Mouse (Mus musculus) midbrain, embryonic 16.5 days (tissue): ENCODE results near the gene Vps52. TPM values are rescaled to one million over a fixed set of nuclear protein-coding genes. Genes with fewer than 3 reads are reported as not detected.

Experiments
- ATAC-seq: fragments of 200-750 bp; cut with Nextera tagmentation; 2 replicates; pipeline ENCODE4 v1.8.0; 2017; ENCODE audit warnings: moderate TSS enrichment
- H3K27ac ChIP-seq: fragments of 300-500 bp; sonication (generic); 2 replicates; pipeline ENCODE4 v1.5.1; 2014; ENCODE audit warnings: mild to moderate bottlenecking, low read length, mixed read lengths
- H3K27me3 ChIP-seq: fragments of 300-500 bp; sonication (generic); 2 replicates; pipeline ENCODE4 v1.6.1; 2014; ENCODE audit warnings: low read depth, low read length, mixed read lengths; ENCODE audit not compliant: control insufficient read depth, insufficient read depth
- H3K36me3 ChIP-seq: fragments of 300-500 bp; sonication (generic); 2 replicates; pipeline ENCODE4 v1.6.1; 2014; ENCODE audit warnings: mild to moderate bottlenecking, low read length, moderate library complexity, mixed read lengths; ENCODE audit not compliant: control insufficient read depth, insufficient read depth
- H3K4me1 ChIP-seq: fragments of 300-500 bp; sonication (generic); 2 replicates; pipeline ENCODE4 v1.6.1; 2014; ENCODE audit warnings: mild to moderate bottlenecking, low read length, mixed read lengths; ENCODE audit not compliant: control insufficient read depth, insufficient read depth
- H3K4me2 ChIP-seq: fragments of 300-500 bp; sonication (generic); 2 replicates; pipeline ENCODE4 v1.6.1; 2014; ENCODE audit warnings: mild to moderate bottlenecking, low read length, mixed read lengths
- H3K4me3 ChIP-seq: fragments of 300-500 bp; sonication (generic); 2 replicates; pipeline ENCODE4 v1.5.1; 2014; ENCODE audit warnings: low read depth, mild to moderate bottlenecking, low read length, moderate library complexity, mixed read lengths
- H3K9ac ChIP-seq: fragments of 300-500 bp; sonication (generic); 2 replicates; pipeline ENCODE4 v1.6.1; 2014; ENCODE audit warnings: low read depth, low read length, mixed read lengths
- H3K9me3 ChIP-seq: fragments of 300-500 bp; sonication (generic); replicated peaks from 2 replicates; pipeline ENCODE4 v1.6.1; 2014; ENCODE audit warnings: mild to moderate bottlenecking, low read length, mixed read lengths; ENCODE audit not compliant: control insufficient read depth, poor library complexity, severe bottlenecking
- WGBS: fragments of 180-500 bp; shearing (Covaris S2); extraction: QIAGEN DNeasy Blood & Tissue Kit; methylation state at CpG from one replicate; pipeline ENCODE4 v1.1.7; 2014; 5-methylcytosine and 5-hydroxymethylcytosine counted together
- polyA plus RNA-seq: library from polyadenylated mRNA; unstranded; fragments of >200 nt; fragmentation: Nextera tagmentation; extraction: Ambion mirVana; gene quantifications from 2 replicates; pipeline ENCODE4 v1.2.1, GENCODE M21; 2015

The Vps52 gene
- 78.3 and 80.5 TPM in 2 replicates for polyA plus RNA-seq

DNA sequence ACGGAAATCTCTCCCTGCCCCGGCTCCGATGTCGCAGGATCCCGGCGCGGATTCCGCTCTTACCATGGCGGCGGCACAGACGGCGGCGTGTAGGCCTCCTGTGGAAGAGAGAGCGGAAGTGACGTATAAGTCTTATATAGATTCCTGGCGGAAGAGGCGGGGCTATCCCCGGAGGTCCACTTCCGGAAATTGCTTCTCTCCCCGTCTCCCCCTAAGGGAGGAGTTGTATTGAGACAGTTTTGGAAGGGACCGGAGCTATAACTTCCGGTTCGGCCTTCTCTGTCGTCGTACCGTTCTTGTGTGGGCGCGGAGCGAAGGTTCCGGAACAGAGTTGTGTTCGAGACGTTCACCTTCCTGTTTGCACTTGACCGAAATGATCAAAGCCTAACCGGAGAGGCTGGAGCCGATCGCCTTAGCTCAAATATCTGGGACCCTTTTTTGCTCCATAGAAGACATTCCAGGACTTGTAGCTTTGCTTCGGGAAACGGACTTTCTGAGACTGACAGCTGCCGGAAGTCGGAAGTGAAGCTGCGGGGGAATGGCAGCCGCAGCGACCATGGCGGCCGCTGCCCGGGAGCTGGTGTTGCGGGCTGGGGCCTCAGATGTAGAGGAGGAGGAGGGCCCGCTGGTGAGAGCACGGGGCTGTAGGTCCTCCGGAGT, at the start of gene Vps52, which contains the start of gene Rps18:
TSS of gene Vps52 (plus strand) at position 258 of the 660 bp plus-strand sequence.
TSS of gene Rps18 (minus strand) at position 447 of the 660 bp plus-strand sequence.
- peak within 1 kb of the TSS; percentile 94 for H3K27ac ChIP-seq
- ATAC-seq, result peak; percentile 84
- peak within 1 kb of the TSS; percentile 97 for H3K4me2 ChIP-seq
- H3K9me3 ChIP-seq, result no peaks in the 10 kb centered on the region
- no peaks in the 10 kb centered on the region for H3K27me3 ChIP-seq
- H3K36me3 ChIP-seq, result peaks cover 20% of the 10 kb centered on the region; the same call in 1 of the 2 replicates
- H3K4me1 ChIP-seq, result peaks cover 43% of the 10 kb centered on the region
- H3K9ac ChIP-seq, result peak within 1 kb of the TSS; percentile 94
- WGBS, result under 1% methylated on average over 50 of the region's 50 CpGs
- H3K4me3 ChIP-seq, result peak within 1 kb of the TSS; percentile 88

DNA sequence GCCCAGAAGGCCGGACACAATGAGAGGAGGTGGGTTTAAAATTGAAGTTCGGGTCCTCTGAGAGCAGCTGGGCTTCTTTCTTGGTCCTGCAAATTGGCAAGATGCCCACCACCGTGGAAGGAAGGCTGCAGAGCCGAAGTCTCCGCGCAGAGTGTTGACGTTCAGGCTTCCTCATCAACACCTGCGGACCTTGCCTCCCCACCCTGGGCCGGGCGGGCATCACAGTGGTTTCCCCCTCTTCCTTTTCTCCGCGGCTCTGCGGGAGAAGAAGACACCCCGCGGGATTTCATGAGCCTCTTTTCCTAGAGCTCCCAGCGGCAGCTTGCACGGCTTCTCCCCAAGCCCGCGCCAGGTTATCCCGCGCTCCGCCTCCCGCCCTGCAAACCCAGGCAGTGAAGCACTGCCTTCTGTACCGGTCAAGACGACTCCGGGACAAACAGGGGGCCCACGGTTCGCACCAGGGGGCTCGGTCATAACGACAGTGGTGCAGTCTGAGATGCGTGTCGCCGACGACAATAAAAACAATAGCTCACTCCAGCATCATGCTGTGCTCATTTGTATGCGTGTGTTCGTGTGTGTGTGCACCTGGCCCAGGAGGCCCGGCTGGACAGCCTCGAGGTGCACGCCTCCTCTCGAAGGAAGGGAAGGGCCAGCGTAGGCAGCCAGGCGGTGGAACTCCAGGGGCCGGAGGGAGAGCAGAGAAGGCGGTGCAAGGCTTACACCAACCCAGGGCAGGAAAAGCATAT, 47.1 kb upstream of the Vps52 start:
- no peaks in the 10 kb centered on the region for H3K27me3 ChIP-seq
- peaks cover 13% of the 10 kb centered on the region for H3K4me1 ChIP-seq
- peak overlapping the region; percentile 83 for H3K4me3 ChIP-seq
- peak overlapping the region; percentile 83 for H3K27ac ChIP-seq
- WGBS, result under 1% methylated on average over 44 of the region's 44 CpGs
- no peaks in the 10 kb centered on the region for H3K9me3 ChIP-seq
- H3K9ac ChIP-seq, result peak overlapping the region; percentile 78
- peak overlapping the region; percentile 89 for H3K4me2 ChIP-seq
- H3K36me3 ChIP-seq, result peaks cover 15% of the 10 kb centered on the region
- peak; percentile 12 for ATAC-seq

DNA sequence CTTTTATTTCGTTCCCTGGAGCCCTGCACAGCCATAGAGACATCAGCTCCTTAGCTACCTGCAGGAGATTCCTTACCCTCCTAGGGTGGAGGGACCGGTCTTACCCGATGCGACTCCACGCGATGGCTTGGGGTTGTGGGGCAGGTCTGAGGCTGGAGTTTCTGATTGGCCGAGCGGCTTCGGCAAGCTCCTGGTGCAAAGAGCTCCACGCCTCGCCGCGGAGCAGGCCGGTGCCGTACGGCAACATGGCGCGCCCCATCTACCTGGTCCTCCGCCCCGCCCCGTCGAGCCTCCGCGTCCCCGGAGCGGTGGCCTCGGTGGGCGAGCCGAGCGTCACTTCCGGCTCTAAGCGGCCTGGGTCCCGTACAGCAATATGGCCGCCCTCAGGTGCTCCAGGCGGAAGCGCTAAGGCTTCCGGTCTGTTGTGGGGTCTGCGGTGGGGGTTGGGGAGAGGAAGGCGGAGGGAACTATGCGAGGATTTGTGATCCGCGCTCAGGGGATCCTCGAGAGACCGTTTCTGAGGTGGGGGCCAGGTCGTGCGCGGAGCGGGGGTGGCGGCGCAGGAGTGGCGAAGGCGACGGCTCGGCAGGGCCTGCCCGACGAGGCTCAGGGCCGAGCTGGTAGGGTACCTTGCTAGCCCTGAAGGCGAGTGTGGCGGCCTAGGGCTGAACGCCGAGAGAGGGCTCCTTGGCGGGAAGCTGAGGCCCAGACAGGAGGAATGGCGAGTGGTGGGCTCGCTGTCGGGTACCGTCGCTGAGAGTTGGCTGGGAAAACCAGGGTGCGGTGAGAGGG, 46.3 kb upstream of the Vps52 start, which contains the start of gene Daxx:
TSS of gene Daxx (plus strand) at position 338 of the 792 bp plus-strand sequence.
- Histone ChIP-seq H3K27me3 (no peaks in the 10 kb centered on the region), H3K9ac (peak within 1 kb of the TSS; percentile 94), H3K9me3 (no peaks in the 10 kb centered on the region), H3K4me3 (peak within 1 kb of the TSS; percentile 83), H3K27ac (peak within 1 kb of the TSS; percentile 86), H3K36me3 (peaks cover 22% of the 10 kb centered on the region), H3K4me2 (peak within 1 kb of the TSS; percentile 89), H3K4me1 (peaks cover 13% of the 10 kb centered on the region)
- ATAC-seq, result peak; percentile 97
- under 1% methylated on average over 67 of the region's 68 CpGs for WGBS

DNA sequence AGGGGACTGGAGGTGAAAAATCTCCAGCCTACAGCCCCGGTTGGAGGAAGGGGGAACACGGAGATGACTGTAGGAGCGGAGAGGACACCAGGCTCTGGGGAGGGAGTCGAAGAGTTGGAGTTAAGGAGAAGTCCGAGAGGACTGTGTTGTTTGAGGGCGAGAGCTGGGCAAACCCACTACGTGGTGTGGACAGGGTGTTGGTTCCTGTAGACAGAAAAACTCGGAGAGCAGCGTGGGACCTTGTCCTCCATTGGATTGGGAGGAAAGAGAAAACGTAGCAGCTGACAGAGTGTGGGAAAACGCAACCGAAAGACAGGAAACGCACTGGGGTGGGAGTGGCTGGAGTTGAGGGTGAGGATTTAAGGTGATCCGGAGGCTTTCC, 45.8 kb upstream of the Vps52 start:
- Histone ChIP-seq H3K9ac (peak overlapping the region; percentile 94), H3K36me3 (peaks cover 22% of the 10 kb centered on the region), H3K4me2 (peak overlapping the region; percentile 89), H3K27ac (peak overlapping the region; percentile 86), H3K9me3 (no peaks in the 10 kb centered on the region), H3K27me3 (no peaks in the 10 kb centered on the region), H3K4me1 (peaks cover 13% of the 10 kb centered on the region), H3K4me3 (peak overlapping the region; percentile 83)
- ATAC-seq, result no peak; the same call in 1 of the 2 replicates
- under 1% methylated on average over 14 of the region's 14 CpGs for WGBS

DNA sequence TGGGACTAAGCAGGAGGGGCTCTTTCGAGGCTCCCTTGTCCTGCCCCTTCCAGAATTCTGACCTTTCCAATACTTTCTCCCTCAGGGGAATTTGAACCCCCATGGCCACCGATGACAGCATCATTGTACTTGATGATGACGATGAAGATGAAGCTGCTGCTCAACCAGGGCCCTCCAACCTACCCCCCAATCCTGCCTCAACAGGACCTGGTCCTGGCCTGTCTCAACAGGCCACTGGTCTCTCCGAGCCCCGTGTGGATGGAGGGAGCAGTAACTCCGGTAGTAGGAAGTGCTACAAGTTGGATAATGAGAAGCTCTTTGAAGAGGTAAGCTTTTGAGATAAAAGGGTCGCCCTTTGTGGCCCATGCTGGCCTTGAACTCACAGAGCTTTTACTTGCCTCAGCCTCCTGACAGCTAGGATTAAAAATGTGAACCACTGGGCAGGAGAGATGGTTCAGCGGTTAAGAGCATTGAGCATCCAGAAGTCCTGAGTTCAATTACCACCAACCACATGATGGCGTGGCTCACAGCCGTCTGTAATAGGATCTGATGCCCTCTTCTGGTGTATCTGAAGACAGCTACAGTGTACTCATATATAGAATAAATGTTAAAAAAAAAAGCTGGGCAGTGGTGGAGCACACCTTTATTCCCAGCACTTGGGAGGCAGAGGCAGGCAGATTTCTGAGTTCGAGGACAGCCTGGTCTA, 45.1 kb upstream of the Vps52 start:
- peaks cover 22% of the 10 kb centered on the region for H3K36me3 ChIP-seq
- H3K9me3 ChIP-seq, result no peaks in the 10 kb centered on the region
- peak overlapping the region; percentile 89 for H3K4me2 ChIP-seq
- H3K4me1 ChIP-seq, result peaks cover 18% of the 10 kb centered on the region
- peak overlapping the region; percentile 83 for H3K4me3 ChIP-seq
- 57% methylated on average over 11 of the region's 11 CpGs for WGBS
- H3K9ac ChIP-seq, result peak overlapping the region; percentile 94
- no peaks in the 10 kb centered on the region for H3K27me3 ChIP-seq
- no peak overlapping the region for H3K27ac ChIP-seq
- ATAC-seq, result no peak

DNA sequence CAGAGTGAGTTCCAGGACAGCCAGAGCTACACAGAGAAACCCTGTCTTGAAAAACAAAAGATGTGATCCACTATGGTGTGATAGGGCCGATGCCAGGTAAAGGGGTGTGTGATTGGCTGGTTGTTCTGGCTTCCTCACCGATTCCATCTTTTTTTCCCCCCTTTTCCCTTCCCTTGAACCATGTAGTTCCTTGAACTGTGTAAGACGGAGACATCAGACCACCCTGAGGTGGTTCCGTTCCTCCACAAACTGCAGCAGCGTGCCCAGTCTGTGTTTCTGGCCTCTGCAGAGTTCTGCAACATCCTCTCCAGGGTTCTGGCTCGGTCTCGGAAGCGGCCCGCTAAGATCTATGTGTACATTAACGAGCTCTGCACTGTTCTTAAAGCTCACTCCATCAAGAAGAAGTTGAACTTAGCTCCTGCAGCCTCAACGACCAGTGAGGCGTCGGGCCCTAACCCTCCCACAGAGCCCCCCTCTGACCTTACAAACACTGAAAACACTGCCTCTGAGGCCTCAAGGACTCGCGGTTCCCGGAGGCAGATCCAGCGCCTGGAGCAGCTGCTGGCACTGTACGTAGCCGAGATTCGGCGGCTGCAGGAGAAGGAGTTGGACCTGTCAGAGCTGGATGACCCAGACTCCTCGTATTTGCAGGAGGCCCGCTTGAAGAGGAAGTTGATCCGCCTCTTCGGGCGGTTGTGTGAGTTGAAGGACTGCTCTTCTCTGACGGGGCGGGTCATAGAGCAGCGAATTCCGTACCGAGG, 44.4 kb upstream of the Vps52 start:
- Histone ChIP-seq H3K4me1 (peaks cover 18% of the 10 kb centered on the region), H3K36me3 (peaks cover 22% of the 10 kb centered on the region), H3K27ac (no peak overlapping the region), H3K4me2 (no peak overlapping the region), H3K9ac (no peak overlapping the region), H3K4me3 (no peak overlapping the region), H3K27me3 (no peaks in the 10 kb centered on the region), H3K9me3 (no peaks in the 10 kb centered on the region)
- no peak for ATAC-seq
- WGBS, result 93% methylated on average over 31 of the region's 31 CpGs

DNA sequence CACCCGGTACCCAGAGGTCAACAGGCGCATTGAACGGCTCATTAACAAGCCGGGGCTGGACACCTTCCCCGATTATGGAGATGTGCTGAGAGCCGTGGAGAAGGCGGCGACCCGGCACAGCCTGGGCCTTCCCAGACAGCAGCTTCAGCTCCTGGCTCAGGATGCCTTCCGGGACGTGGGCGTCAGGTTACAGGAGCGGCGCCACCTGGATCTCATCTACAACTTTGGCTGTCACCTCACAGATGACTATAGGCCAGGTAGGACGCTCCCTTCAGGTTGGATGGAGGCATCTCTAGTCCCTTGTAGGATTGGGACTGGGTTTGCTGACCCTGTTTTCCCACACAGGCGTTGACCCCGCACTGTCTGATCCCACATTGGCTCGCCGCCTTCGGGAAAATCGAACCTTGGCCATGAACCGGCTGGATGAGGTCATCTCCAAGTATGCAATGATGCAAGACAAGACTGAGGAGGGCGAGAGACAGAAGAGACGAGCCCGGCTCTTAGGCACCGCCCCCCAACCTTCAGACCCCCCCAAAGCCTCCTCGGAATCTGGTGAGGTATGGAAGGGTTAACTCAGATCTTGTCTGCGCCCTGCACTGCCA, 43.7 kb upstream of the Vps52 start:
- H3K4me1 ChIP-seq, result peaks cover 23% of the 10 kb centered on the region
- no peaks in the 10 kb centered on the region for H3K27me3 ChIP-seq
- peaks cover 22% of the 10 kb centered on the region for H3K36me3 ChIP-seq
- no peak for ATAC-seq
- H3K9me3 ChIP-seq, result no peaks in the 10 kb centered on the region
- no peak overlapping the region for H3K9ac ChIP-seq
- H3K27ac ChIP-seq, result no peak overlapping the region
- no peak overlapping the region for H3K4me2 ChIP-seq
- no peak overlapping the region for H3K4me3 ChIP-seq
- WGBS, result 94% methylated on average over 28 of the region's 28 CpGs
